13 mouse cellular contexts compared by ENCODE assay signal in the genomic region with DNA sequence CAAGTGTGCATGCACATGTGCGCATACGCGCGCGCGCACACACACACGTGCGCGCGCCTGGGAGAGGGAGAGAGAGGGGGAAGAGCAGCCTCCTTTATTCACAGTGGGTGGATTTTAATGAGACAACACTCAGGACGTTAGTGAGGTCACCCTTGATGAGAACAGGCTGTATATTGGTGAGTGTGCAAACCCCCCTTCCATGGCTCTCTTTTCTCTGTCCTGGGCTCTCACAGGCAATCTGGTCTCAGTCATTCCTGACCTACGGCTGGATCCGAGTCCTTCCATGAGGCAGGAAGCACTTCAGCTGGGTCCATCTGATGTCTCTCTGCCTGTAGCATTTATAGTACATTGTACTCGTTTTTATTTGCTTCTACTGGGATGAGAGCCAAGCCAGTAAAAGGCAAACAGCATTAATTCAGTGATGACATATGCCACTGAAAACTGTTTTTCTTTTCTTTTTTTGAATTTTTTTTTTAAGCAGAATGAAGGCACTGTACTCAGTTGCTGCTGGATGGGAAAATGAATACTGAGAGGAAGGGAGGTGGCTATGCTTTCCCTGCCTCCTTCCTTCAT.
A peak's percentile ranks its signal among the peaks of the same experiment; 100 is the strongest.
DNase-seq lines count a peak whose midpoint lies in the region; ATAC-seq and TF ChIP-seq lines count a peak whose summit lies in the region.
"Had no signal": no experiment of that assay in that cellular context is flagged by ENCODE, and none has a peak within 500 bp of the region (broad histone marks: within the 10 kb centered on the region; RNA-seq: fewer than 3 reads in every experiment).

No protein-coding gene starts in this region.

- TF ChIP-seq CTCF in stomach, postnatal 0 days (IDR thresholded peaks at IDR 0.05; ENCODE audit: low read depth), result no peak

- no peaks in the 10 kb centered on the region for H3K9me3 ChIP-seq in stomach, postnatal 0 days (ENCODE audit: control insufficient read depth, low read length)
- H3K9me3 ChIP-seq: heart, embryonic 12.5 days had no signal

- 68% methylated on average over 14 of the region's 14 CpGs for WGBS in stomach, postnatal 0 days

- H3K36me3 ChIP-seq in stomach, postnatal 0 days (ENCODE audit: control insufficient read depth, insufficient read depth, low read length), result no peaks in the 10 kb centered on the region
- H3K36me3 ChIP-seq: heart, embryonic 12.5 days had no signal

- no peak for TF ChIP-seq EP300 in stomach, postnatal 0 days (optimal IDR thresholded peaks at IDR 0.05)

- no peak overlapping the region for H3K27ac ChIP-seq in stomach, postnatal 0 days (replicated peaks)
- H3K27ac ChIP-seq: liver, embryonic 14.5 days had no signal

- peak; percentile 52; the same call in 1 of the 2 replicates for ATAC-seq in stomach, postnatal 0 days (ENCODE audit: low FRiP score, low TSS enrichment)
- no peak for ATAC-seq in monocyte, adult 5-6 weeks (replicated peaks; ENCODE audit: insufficient number of reproducible peaks, low FRiP score, low TSS enrichment, poor library complexity, severe bottlenecking)
- ATAC-seq: activated CD4-positive, CD25-positive, alpha-beta regulatory T cell, adult 4 months had no signal

- H3K4me2 ChIP-seq in stomach, postnatal 0 days (replicated peaks; ENCODE audit: low read depth), result no peak overlapping the region
- H3K4me2 ChIP-seq: heart, embryonic 12.5 days had no signal

- no peak overlapping the region for H3K9ac ChIP-seq in stomach, postnatal 0 days (ENCODE audit: low read length)
- H3K9ac ChIP-seq: heart, embryonic 12.5 days; liver, embryonic 14.5 days had no signal

- peak; percentile 40 to 79 for DNase-seq in layer of hippocampus, adult 18-20 months (ENCODE audit: low spot score in 2 of 2)
- DNase-seq in layer of hippocampus, postnatal 25 days (ENCODE audit: extremely low spot score in 1 of 2, low spot score in 1 of 2), result no peak
- peak; percentile 20 for DNase-seq in right cerebral cortex, postnatal 25 days
- no peak for DNase-seq in right cerebral cortex, adult 18-20 months
- DNase-seq in kidney, postnatal 4 days, result peak; percentile 61 to 73
- no peak for DNase-seq in stomach, postnatal 0 days (ENCODE audit: low spot score)
- DNase-seq in adrenal gland, adult 18-20 months (ENCODE audit: low spot score in 2 of 2), result no peak
- DNase-seq: right cerebral cortex, postnatal 4 days; thymus, postnatal 4 days had no signal

- no peaks in the 10 kb centered on the region for H3K27me3 ChIP-seq in stomach, postnatal 0 days (ENCODE audit: control insufficient read depth, insufficient read depth, low read length)
- H3K27me3 ChIP-seq: heart, embryonic 12.5 days had no signal

- no peak overlapping the region for H3K4me3 ChIP-seq in stomach, postnatal 0 days (ENCODE audit: low read depth, low read length)
- H3K4me3 ChIP-seq: heart, embryonic 12.5 days had no signal

- peaks cover 5% of the 10 kb centered on the region; the same call in 1 of the 2 replicates for H3K4me1 ChIP-seq in stomach, postnatal 0 days (replicated peaks; ENCODE audit: control insufficient read depth, insufficient read depth)

Comparison
In these comparisons a context has a peak if more than half of its experiments do, and no peak if none do; other contexts are left out.
1. DNase-seq: peak in layer of hippocampus, adult 18-20 months (2 of 2), right cerebral cortex, postnatal 25 days (single experiment) and kidney, postnatal 4 days (2 of 2); none in layer of hippocampus, postnatal 25 days (0 of 2), right cerebral cortex, adult 18-20 months (single experiment), stomach, postnatal 0 days (single experiment) and adrenal gland, adult 18-20 months (0 of 2).